Mouse (Mus musculus): ENCODE results near the gene Clasp1. TPM values are rescaled to one million over a fixed set of nuclear protein-coding genes. Genes with fewer than 3 reads are reported as not detected.

The Clasp1 gene
- polyA plus RNA-seq, 1 experiment: 37.9 TPM

DNA sequence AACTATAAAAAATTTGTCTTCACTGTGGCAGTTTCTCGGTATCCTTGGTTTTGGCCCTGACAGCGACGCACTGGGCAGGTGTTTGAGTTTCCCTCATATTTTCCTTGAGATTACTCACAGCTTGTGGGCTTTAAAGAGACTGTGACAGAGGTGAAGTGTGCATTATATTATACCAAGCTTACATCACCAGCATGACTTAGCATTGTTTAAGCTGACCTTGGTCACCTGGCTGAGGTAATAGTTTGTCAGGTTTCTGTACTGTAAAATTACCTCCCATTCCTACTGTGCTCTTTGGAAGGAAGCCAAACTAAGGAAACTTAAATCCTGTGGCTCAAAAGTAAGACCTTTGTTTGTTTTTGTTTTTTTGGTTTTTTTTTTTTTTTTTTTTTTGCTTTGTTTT, 69.4 kb downstream of the Clasp1 start:
- no peak for TF ChIP-seq GATA1 (IDR thresholded peaks at IDR 0.05; ENCODE audit: low read length)

DNA sequence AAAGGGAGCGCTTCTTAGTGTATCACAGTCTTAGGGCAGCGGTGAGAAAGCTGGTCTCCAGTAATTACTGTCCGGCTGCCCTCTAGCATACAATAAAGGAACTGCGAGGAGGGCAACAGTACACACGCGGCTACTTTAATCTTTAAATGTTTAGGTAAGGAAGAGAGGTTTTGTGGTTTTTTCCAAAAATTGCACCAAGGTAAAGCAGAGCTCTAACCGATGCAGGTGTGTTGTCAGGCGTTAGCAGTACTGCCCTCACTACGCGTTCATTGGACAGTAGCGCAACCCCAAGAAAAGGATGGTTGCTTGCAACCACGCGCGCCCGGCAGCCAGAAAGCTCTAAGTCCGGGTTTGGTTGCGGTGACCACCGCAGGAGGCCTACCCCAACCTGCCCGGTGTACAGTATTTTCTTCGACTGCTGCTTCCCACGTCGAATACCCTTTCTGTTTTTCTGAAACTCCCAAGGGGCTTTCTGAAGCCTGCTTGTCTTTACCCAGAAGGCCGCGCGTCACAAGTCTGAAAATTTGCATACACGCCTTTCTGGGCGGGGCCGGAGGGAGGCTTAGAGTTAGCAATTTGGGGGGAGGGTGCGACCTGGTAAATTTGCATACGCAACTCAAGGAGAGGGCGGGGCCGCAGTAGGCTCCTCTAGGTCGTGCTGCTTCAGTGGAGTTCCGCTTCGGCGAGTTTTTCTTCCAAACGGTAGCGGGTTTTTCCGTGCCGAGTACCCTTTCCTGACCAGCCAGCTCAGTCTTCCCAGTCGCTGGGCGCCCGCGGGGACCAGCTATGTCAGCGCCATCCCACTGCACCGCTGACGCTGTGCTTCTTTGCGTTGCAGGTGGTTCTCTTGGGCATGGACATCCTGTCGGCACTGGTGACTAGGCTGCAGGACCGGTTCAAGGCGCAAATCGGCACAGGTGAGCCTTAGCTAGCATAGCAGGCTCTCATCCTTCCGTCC, 70.4 kb downstream of the Clasp1 start:
- no peak for TF ChIP-seq GATA1 (IDR thresholded peaks at IDR 0.05; ENCODE audit: low read length)

DNA sequence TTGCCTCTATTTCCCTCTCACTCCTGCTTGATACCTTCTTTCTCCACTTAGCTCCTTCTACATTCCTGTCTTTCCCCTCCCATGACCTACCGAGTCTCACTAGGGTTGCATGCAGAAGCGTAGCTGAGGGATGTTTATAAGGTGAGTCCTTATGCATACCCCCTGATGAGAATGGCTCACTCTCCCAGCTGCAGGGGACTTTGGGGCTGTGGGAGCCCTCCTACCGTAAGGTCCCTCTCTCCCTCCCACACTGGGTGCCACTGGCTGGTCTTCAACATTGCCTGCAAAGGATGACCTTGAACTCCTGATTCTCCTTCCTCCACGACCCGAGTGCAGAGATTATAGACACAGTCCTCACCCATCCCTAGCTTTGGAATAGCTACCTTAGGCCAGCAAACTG, 71.9 kb downstream of the Clasp1 start:
- no peak for TF ChIP-seq GATA1 (IDR thresholded peaks at IDR 0.05; ENCODE audit: low read length)

DNA sequence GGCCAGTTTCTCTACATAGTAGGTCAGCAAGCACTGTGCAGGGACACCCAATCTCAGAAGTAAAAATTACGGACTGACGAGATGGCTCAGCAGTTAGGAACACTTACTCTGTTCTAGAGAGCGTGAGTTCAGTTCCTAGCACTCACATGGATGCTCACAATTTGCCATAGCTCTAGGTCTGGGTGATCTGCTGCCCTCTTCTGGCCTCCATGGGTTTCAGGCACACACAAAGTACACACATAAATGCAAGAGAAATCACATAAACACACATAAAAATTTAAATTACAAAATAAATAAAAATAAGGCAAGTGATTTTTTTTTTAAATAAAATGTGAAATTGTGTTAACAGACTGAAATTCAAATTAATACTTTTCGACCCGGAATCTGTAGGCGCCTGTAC, 77.2 kb downstream of the Clasp1 start:
- TF ChIP-seq GATA1 (IDR thresholded peaks at IDR 0.05; ENCODE audit: low read length): no peak

DNA sequence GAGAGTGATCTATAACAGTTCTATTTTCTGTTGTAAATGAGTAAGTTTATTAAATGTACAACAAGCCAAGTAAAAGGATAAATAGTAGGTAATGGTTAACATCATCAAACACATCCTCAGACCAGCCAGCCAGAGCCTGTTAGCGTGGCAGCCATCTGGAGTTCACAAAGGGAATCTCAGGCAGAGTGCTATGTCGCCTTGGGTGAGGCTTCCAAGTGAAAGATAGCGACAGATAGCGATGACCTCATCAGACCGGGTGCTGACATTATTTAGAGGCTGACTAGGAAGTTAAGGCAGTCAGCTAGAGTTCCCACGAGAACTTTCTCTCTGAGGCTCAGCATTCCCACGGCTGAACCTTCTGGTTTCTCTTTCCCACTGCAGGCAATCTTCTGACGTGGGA, 83.5 kb downstream of the Clasp1 start:
- no peak for TF ChIP-seq GATA1 (IDR thresholded peaks at IDR 0.05; ENCODE audit: low read length)

DNA sequence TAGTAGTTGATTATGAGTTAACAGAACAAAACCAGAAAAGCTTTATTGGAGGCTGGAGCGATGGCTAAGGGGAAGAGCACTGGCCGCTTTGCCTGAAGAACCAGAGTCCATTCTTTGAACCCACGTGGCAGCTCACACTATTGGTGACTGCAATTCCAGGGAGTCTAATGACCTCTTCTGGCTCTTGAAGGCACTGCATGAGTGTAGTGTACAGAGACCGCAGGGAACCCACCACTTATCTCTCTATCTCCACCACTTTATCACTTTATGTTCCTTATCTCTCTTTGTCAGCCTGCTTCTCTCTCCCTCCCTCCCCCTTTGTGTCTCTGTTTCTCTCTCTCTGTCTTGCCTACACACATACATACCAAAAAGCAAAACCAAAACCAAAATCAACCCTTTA, 88.1 kb downstream of the Clasp1 start:
- peak; percentile 59 for TF ChIP-seq GATA1 (IDR thresholded peaks at IDR 0.05; ENCODE audit: low read length)

DNA sequence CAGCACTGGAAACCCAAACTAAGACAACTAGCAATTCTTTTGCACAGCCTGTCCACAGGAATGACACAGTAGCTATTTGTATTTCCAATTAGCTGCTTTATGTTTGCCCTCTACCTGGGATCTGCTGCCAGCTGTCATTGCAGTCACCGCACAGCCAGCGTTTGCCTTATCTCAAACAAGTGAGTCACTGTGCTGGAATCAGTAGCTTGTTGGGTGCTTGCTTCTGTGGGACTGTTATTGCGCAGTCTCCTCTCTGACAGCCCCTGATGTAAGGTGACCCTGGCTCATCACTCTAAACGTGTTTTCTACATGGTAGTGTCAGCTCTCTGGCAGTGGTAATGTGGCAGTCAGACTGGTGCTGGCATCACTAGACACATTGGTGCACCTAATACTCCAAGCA, 90.4 kb downstream of the Clasp1 start:
- TF ChIP-seq GATA1 (IDR thresholded peaks at IDR 0.05; ENCODE audit: low read length): no peak

DNA sequence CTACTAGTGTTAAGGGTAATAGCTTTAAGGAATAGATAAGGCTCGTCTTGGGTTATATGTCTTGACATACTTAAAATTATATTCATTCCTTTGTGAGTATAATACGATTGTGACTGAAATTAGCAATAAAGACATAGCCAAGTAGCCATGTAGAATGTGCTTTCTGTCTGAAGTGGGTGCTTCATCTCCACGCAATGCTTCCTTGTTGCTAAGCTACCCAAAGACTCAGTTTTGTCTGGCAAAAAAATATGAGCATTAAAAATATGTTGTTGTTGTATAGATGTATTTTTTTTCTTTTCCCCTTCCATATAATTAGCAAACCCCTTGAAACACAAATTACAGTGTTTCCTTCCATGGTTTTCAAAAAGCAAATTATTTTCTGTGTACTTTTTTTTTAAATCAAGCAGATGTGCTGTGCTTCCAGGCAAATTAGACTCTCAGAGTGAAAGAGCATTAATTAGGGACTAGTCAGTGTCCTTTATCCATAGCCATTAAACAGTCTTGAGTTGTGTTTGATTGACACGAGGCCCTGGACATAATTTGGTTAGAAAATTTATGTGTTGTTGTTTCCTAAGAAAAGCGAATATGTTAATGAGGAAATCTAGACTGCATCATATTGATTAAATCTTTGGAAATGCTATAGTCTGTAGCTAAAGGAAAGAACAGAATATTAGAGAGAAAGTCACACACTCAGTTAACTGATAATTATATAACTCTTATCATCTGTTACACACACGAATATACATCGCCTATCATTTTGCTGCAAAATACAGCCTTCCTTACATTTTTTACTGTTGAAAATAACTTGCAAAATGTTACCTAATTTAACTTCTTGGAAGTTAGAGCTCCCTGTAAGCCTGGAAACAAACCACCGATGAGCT, 91.9 kb downstream of the Clasp1 start:
- no peak for TF ChIP-seq GATA1 (IDR thresholded peaks at IDR 0.05; ENCODE audit: low read length)

DNA sequence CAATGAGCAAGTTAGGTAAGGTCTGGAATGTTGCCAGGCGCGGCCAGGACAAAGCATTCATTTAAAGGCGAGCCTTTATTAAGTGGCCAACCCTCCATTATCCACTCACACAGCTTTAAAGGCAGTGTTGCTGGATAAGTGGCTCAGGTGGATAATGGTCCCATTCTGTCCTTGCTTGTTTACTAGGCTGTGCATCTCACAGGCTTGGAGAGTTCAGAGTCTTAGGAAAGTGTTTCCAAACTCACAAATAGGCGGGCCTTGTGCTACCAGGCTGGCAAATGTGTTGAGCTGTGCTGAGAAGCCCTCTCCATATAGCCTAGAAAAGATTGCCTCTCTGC, 92.5 kb downstream of the Clasp1 start:
- TF ChIP-seq GATA1 (IDR thresholded peaks at IDR 0.05; ENCODE audit: low read length): no peak

DNA sequence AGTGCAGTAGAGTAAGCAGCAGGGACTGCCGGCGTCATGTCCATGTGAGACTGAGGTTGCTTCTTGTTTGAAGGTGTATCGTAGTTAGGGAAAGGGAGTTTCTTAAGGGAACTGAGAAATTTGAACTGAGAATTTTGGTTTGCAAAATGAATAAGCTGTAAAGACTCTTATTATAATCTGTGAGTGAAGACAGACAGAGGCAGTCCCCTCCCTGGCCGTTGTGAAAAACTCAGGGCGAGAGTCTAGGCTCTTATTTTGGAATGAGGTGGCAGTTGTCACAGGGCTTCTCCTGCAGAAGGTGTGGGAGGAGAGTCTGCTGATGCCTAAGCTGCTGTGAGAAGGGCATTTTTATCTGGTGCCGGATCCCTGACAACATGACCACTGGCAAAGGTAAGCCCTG, 92.8 kb downstream of the Clasp1 start:
- no peak for TF ChIP-seq GATA1 (IDR thresholded peaks at IDR 0.05; ENCODE audit: low read length)

DNA sequence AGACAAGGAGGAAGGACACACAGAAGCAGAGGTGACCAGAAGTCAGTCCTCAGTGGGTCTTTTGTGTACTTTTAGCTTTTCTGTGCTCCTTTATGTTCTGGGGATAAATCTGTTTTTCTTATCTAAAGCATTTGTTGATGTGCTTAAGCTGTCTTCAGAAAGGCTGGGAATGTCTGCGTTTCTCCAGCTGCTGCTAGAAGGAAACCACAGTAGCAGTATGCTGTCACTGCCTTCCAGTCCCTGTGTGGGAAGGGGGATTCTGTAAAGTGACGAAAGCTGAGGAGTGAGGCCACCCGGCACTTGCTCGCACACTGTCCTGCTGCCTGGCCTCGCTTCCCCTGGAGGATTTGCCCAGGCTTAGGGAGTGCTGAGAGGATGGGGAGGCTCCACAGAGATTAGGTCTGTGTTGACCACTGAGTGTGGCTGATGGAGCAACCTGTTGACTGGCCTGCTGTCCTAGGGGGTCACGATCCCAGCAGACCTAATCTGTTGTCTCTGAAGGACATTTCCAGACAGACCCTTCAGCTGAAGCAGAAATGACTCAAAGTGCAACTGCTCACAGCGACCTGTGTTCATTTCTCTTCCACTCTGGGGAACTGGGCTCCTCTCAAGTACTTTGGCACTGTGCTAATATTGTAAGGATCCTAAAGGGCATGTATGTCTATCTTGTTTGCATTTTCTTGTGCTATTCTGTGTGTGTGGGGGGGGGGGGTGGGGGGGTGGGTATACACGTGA, 93.6 kb downstream of the Clasp1 start:
- TF ChIP-seq GATA1 (IDR thresholded peaks at IDR 0.05; ENCODE audit: low read length): no peak

DNA sequence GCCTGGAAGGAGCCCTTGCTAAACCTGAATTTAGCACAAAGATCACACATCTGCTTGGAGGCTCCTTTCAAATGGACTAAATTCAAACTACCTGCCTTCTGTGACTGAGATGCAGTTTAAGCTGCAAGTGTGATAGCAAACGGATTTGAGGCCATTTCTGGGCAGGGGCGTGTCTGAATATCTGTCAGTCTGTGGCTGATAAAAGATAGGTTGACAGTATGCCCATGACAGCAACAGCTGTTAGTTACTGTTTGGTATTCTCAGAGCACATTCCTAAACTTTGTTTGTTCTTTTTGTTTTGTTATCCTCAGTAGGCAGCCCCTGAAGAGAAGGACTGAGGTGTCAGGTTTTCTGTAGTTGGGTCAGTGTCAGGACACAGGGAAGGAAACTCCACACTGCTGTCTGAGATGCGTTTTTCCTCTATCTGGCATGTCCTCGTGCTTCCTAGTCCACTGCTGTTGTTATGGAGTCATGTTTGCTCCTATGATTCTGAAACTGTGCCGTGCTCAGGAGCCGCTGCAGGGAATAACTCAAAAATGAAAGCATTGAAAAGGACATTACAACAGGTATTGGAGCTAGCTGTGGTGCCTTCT, 94.7 kb downstream of the Clasp1 start:
- TF ChIP-seq GATA1 (IDR thresholded peaks at IDR 0.05; ENCODE audit: low read length): peak; percentile 49

DNA sequence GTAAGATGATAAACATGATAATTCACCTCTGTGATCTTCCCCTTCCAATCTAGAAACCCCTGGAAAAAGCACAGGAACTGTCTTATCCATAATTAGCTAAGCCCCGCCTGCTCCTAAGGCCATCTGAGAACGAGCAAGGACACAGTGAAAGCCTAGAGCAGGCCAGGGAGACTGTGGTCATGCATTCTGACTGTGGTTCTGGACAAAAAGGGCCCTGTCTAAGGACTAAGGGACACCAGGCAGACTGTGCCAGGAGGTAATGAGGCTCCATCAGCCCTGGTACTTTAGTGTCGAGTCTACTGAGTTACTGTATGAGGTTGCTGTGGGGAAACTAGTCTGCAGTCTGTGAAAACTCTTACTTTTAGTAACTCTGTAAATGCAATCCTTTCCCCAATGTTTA, 96.7 kb downstream of the Clasp1 start:
- TF ChIP-seq GATA1 (IDR thresholded peaks at IDR 0.05; ENCODE audit: low read length): no peak

DNA sequence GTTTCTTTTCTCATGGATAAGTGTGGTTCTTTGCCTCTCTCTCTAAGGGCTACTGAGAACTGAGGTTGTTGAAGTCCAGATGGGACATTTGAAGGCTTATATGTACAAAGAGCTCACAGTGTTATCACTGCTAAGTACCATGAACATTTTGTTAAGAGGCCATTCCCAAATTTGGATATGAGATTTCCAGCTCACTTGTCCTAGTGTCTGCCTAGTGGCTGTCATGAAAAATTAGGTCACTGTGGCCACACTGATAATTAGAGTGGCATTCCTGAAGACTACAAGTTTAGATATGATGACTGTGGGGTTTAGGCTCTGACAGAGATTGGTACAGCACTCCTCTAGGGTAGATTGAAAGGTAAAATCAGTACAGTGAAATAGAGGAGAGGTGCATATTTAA, 97.2 kb downstream of the Clasp1 start:
- TF ChIP-seq GATA1 (IDR thresholded peaks at IDR 0.05; ENCODE audit: low read length): no peak

DNA sequence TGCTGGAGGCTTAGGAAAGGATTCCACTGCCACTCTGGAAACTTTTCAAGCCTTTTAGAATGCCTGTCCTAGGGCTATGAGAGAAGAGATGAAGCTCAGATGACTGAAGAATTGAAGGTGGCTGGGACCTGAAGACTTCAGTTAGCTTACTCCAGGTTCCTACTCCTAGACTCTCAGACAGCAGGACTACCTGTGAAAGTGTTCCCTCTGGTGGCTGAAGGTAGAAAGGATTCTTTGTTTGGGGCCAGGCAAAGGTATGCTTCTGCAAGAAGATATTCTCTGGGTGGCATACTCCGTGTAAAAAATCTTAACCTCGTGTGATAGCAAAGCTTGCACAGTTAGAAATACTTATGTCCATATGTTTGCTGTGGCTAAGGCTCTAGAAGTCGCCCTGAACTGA, 104.0 kb downstream of the Clasp1 start:
- no peak for TF ChIP-seq GATA1 (IDR thresholded peaks at IDR 0.05; ENCODE audit: low read length)
